In genomic region chr6:113237542-113238270, GRCm38 (mm10) we compare ENCODE assay signal across 8 mouse cellular contexts. TPM values are rescaled to one million over a fixed set of nuclear protein-coding genes. Genes with fewer than 3 reads are reported as not detected.
DNase-seq lines count a peak whose midpoint lies in the region; ATAC-seq lines count a peak whose summit lies in the region.

Gene Mtmr14, plus strand, starts transcription at chr6:113237843.

- no peaks in the 10 kb centered on the region for H3K36me3 ChIP-seq in hindbrain, embryonic 16.5 days (ENCODE audit: control insufficient read depth, insufficient read depth, low read length)
- peaks cover 17% of the 10 kb centered on the region; the same call in 1 of the 2 replicates for H3K36me3 ChIP-seq in macrophage (ENCODE audit: inconsistent target)

- H3K27me3 ChIP-seq in hindbrain, embryonic 16.5 days (replicated peaks; ENCODE audit: control insufficient read depth, insufficient read depth, low read length), result no peaks in the 10 kb centered on the region

- peak within 1 kb of the TSS; percentile 85 for H3K9ac ChIP-seq in hindbrain, embryonic 16.5 days (ENCODE audit: low read depth, low read length)

- peak within 1 kb of the TSS; percentile 76 for H3K27ac ChIP-seq in hindbrain, embryonic 16.5 days (ENCODE audit: low read depth, low read length)
- peak within 1 kb of the TSS; percentile 79 for H3K27ac ChIP-seq in macrophage

- under 1% methylated on average over 44 of the region's 55 CpGs for WGBS in hindbrain, embryonic 16.5 days
- WGBS in macrophage (ENCODE audit: missing documents), result 2% methylated on average over 50 of the region's 55 CpGs

- no peaks in the 10 kb centered on the region for H3K9me3 ChIP-seq in hindbrain, embryonic 16.5 days (ENCODE audit: control insufficient read depth, low read length)

- H3K79me2 ChIP-seq in macrophage (ENCODE audit: inconsistent target), result peaks cover 49% of the 10 kb centered on the region

- peak; percentile 99 for ATAC-seq in hindbrain, embryonic 16.5 days

- peak within 1 kb of the TSS; percentile 94 for H3K4me3 ChIP-seq in hindbrain, embryonic 16.5 days (ENCODE audit: low read length)
- peak within 1 kb of the TSS; percentile 97 for H3K4me3 ChIP-seq in macrophage (ENCODE audit: inconsistent target)

- peak; percentile 99 for DNase-seq in WW6 (ENCODE audit: low read depth, low spot score)
- peak; percentile 99 for DNase-seq in cerebellum, postnatal 4 days (ENCODE audit: low spot score in 2 of 2)
- DNase-seq in gastrocnemius, adult 18-20 months (ENCODE audit: low spot score), result peak; percentile 99
- DNase-seq in left cerebral cortex, adult 18-20 months (ENCODE audit: low spot score in 2 of 2), result peak; percentile 99
- peak; percentile 99 for DNase-seq in right cerebral cortex, adult 18-20 months
- peak; percentile 93 for DNase-seq in urinary bladder, postnatal 10 days (ENCODE audit: low spot score)

- peaks cover 14% of the 10 kb centered on the region for H3K4me1 ChIP-seq in hindbrain, embryonic 16.5 days (ENCODE audit: control insufficient read depth, insufficient read depth, low read depth, low read length)

- peak within 1 kb of the TSS; percentile 87 for H3K4me2 ChIP-seq in hindbrain, embryonic 16.5 days (ENCODE audit: low read length)

RNA-seq across cellular contexts. Expression of gene Mtmr14, which starts in this region (rescaled TPM):
- total RNA-seq in gastrocnemius, adult 18-20 months (2021), result 10 to 100 TPM; 12.5 to 14.2 TPM
- 34.1 and 34.6 TPM in 2 replicates for polyA plus RNA-seq in hindbrain, embryonic 16.5 days (2015; fragmentation: Nextera tagmentation; extraction: Ambion mirVana)
- 10 to 100 TPM; 13.8 to 18.4 TPM for total RNA-seq in left cerebral cortex, adult 18-20 months (2021)
- 100 to 1,000 TPM in 14 of 26 experiments, 10 to 100 TPM in 12; 46.9 to 484 (median 151) TPM for total RNA-seq in macrophage (2018; cell fraction: chromatin; rRNA removed)
- total RNA-seq in macrophage (2018; cell fraction: cytosol; rRNA removed), result 100 to 1,000 TPM in 3 of 26 experiments, 10 to 100 TPM in 23; 34.8 to 177 (median 48.6) TPM
- total RNA-seq in macrophage (2018; cell fraction: nucleus; rRNA removed), result 100 to 1,000 TPM in 14 of 26 experiments, 10 to 100 TPM in 12; 30.2 to 356 (median 111) TPM
- polyA plus RNA-seq in macrophage (2018), result 17.8 to 43.7 TPM (median 23.3 TPM) in 3 replicates

Comparison
In these comparisons a context has a peak if more than half of its experiments do, and no peak if none do; other contexts are left out.
1. Peak in every context shown above with its lines: DNase-seq, ATAC-seq, H3K4me3 ChIP-seq and H3K27ac ChIP-seq.